Mouse (Mus musculus) central nervous system, embryonic 18 days (tissue): ENCODE results near the gene Gulp1. TPM values are rescaled to one million over a fixed set of nuclear protein-coding genes. Genes with fewer than 3 reads are reported as not detected.

Experiments used
- polyA plus RNA-seq: library from polyadenylated mRNA; depleted of rRNA; stranded (reverse); fragments of >200 nt; gene quantifications from 2 replicates; pipeline ENCODE4 v1.2.3, GENCODE M21; 2012; rRNA removed

Gene Gulp1
- 5.0 and 6.4 TPM in 2 replicates for polyA plus RNA-seq

DNA sequence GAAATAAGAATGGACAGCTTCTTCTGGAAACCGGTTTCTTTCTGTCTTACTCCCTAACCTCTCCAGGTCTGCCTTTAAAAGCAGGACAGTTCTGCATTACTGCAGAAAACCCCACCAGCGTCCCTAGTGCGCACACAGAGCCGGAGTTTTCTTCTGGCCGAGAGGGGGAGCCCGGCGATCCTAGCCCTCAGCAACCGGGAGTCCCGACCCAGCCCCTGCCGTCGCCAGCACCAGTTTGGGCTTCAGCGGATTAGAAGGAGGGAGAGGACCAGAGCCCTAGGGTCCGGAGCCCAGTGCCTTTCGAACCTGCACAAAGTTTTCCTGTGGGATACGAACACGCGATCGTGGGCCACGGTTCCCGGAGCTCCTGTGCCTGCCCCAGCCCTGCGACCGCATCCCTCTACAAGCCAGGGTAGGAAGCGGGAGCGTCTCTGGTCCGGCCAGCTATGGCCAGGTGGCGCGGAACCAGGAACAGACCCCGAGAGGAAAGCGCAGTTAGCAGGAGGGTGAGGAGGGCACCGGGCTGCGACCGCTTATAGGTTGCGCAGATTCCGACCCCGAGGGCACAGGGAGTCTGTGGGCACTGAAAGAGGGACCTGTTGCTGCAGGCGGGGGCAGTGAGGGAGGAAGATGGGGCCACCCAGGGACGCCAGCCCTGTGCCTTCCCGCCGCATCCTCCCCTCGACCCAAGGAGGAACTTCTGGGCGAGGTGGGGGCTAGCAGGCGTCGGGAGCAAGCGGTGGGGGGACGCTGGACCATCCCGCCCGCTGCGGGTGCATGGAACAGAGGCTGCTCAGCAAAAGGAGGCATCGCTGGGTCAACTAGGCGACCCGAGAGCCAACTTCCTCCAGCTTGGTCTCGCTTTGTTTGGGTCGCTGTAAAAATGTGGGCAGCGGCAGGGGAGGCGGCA, at the start of gene Gulp1:
Gene Gulp1, plus strand, starts transcription at position 51 of the 910 bp plus-strand sequence.

